Mouse (Mus musculus): Measurements from ENCODE around the gene Jade2.

The Jade2 gene

GRCm38 (mm10) chr11:51785926-51786325, 71.5 kb downstream of the Jade2 start:
- DNase-seq, result peak; percentile 37

GRCm38 (mm10) chr11:51782721-51783120, 74.7 kb downstream of the Jade2 start:
- DNase-seq, result no peak

GRCm38 (mm10) chr11:51780773-51781267, 76.6 kb downstream of the Jade2 start:
- DNase-seq, result no peak

GRCm38 (mm10) chr11:51777478-51777877, 80.0 kb downstream of the Jade2 start:
- DNase-seq, result no peak

- no peak for DNase-seq
Measured at GRCm38 (mm10) chr11:51775507-51775906, 81.9 kb downstream of the Jade2 start.

GRCm38 (mm10) chr11:51768296-51768695, 89.2 kb downstream of the Jade2 start:
- DNase-seq, result no peak

- DNase-seq, result no peak
Measured at GRCm38 (mm10) chr11:51767579-51768220, 89.8 kb downstream of the Jade2 start.

GRCm38 (mm10) chr11:51764816-51765215, 92.6 kb downstream of the Jade2 start:
- no peak for DNase-seq

GRCm38 (mm10) chr11:51763955-51764354, 93.5 kb downstream of the Jade2 start:
- DNase-seq, result no peak
